Mouse (Mus musculus) hindbrain, postnatal 0 days (tissue): ENCODE measurements around the gene Ccdc61. TPM values are rescaled to one million over a fixed set of nuclear protein-coding genes. Genes with fewer than 3 reads are reported as not detected.

Experiments
- ATAC-seq: fragments of 200-750 bp; cut with Nextera tagmentation; 2 replicates; pipeline ENCODE4 v1.8.0; 2017; ENCODE audit warnings: mild to moderate bottlenecking, moderate TSS enrichment, moderate library complexity
- DNase-seq: peaks from one replicate; pipeline ENCODE4 v3.0.0-alpha.2; 2015; ENCODE audit warnings: low spot score
- H3K27ac ChIP-seq: fragments of 300-500 bp; sonication (generic); 2 replicates; pipeline ENCODE4 v1.5.1; 2014; ENCODE audit warnings: mild to moderate bottlenecking
- H3K27me3 ChIP-seq: fragments of 300-500 bp; sonication (generic); 2 replicates; pipeline ENCODE4 v1.6.1; 2014; ENCODE audit warnings: low read length, mixed read lengths; ENCODE audit not compliant: insufficient read depth
- H3K36me3 ChIP-seq: fragments of 300-500 bp; sonication (generic); 2 replicates; pipeline ENCODE4 v1.6.1; 2014; ENCODE audit warnings: low read length, mixed read lengths; ENCODE audit not compliant: insufficient read depth
- H3K4me1 ChIP-seq: fragments of 300-500 bp; sonication (generic); 2 replicates; pipeline ENCODE4 v1.6.1; 2014; ENCODE audit warnings: antibody characterized with exemption, low read length, mixed read lengths; ENCODE audit not compliant: insufficient read depth
- H3K4me2 ChIP-seq: fragments of 300-500 bp; sonication (generic); 2 replicates; pipeline ENCODE4 v1.6.1; 2014; ENCODE audit warnings: low read depth, mild to moderate bottlenecking, low read length, moderate library complexity, mixed read lengths
- H3K4me3 ChIP-seq: fragments of 300-500 bp; sonication (generic); 2 replicates; pipeline ENCODE4 v1.5.1; 2014; ENCODE audit warnings: low read length
- H3K9ac ChIP-seq: fragments of 300-500 bp; sonication (generic); replicated peaks from 2 replicates; pipeline ENCODE4 v1.6.1; 2014; ENCODE audit warnings: mild to moderate bottlenecking, low read length, moderate library complexity, mixed read lengths
- H3K9me3 ChIP-seq: fragments of 300-500 bp; sonication (generic); 2 replicates; pipeline ENCODE4 v1.6.1; 2016; ENCODE audit warnings: low read length, mixed read lengths
- CTCF ChIP-seq: IDR thresholded peaks from 2 replicates; pipeline ENCODE4 v1.5.1; 2016; ENCODE audit warnings: antibody characterized with exemption, control low read depth, low read depth
- WGBS: fragments of 180-500 bp; shearing (Covaris S2); extraction: QIAGEN DNeasy Blood & Tissue Kit; methylation state at CpG from one replicate; pipeline ENCODE4 v1.1.7; 2014; 5-methylcytosine and 5-hydroxymethylcytosine counted together
- polyA plus RNA-seq: library from polyadenylated mRNA; unstranded; fragments of >200 nt; fragmentation: Nextera tagmentation; extraction: Ambion mirVana; gene quantifications from 2 replicates; pipeline ENCODE4 v1.2.1, GENCODE M21; 2015
- total RNA-seq: library from RNA; depleted of rRNA; stranded (reverse); fragments of >200 nt; gene quantifications from 2 replicates; pipeline ENCODE4 v1.2.3, GENCODE M21; 2014

The Ccdc61 gene
- total and polyA plus RNA-seq, 2 experiments from 2014 or later = 22.0 to 32.9 TPM

DNA sequence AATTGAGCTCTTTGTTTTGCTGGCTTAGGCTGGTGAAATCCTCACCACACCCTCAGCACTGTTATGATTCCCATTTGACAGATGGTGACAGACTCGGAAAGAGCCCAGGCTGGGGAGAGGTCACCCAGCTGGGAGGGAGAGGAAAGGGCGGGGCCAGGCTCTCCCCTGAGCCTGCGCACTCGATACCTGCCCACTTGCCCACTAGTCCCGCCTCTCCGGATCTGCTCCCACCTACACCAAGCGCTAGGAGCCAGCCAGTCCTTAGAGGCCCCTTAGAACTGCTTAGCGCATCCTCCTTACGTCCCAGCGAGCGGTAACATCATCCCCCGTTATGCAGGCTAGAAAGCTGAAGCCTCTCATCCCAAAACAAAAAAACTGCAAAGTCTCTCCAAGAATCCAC is 10.9 kb upstream of the Ccdc61 start:
- Histone ChIP-seq H3K4me3 (peak overlapping the region; percentile 7; the same call in 1 of the 2 replicates), H3K9me3 (no peaks in the 10 kb centered on the region), H3K9ac (no peak overlapping the region), H3K27ac (peak overlapping the region; percentile 59), H3K27me3 (no peaks in the 10 kb centered on the region), H3K36me3 (no peaks in the 10 kb centered on the region), H3K4me2 (peak overlapping the region; percentile 40), H3K4me1 (peaks cover 29% of the 10 kb centered on the region)
- 4% methylated on average over 12 of the region's 12 CpGs for WGBS
- DNase-seq = peak; percentile 70
- peak; percentile 8; the same call in 1 of the 2 replicates for ATAC-seq
- no peak for TF ChIP-seq CTCF

- 36% methylated on average over 3 of the region's 3 CpGs for WGBS
- no peaks in the 10 kb centered on the region for H3K27me3 ChIP-seq
- peak; percentile 57 for DNase-seq
- no peak overlapping the region for H3K4me3 ChIP-seq
- no peaks in the 10 kb centered on the region for H3K36me3 ChIP-seq
- H3K9me3 ChIP-seq = no peaks in the 10 kb centered on the region
- no peak overlapping the region for H3K4me2 ChIP-seq
- H3K9ac ChIP-seq = no peak overlapping the region
- no peak for TF ChIP-seq CTCF
- H3K4me1 ChIP-seq = peaks cover 11% of the 10 kb centered on the region; the same call in 1 of the 2 replicates
- no peak for ATAC-seq
- H3K27ac ChIP-seq = peak overlapping the region; percentile 32; the same call in 1 of the 2 replicates
Measured at GRCm38 (mm10) chr7:18917931-18918330, 7.7 kb upstream of the Ccdc61 start.

GRCm38 (mm10) chr7:18916254-18916653 is 6.0 kb upstream of the Ccdc61 start:
- H3K36me3 ChIP-seq = no peaks in the 10 kb centered on the region
- H3K27ac ChIP-seq = no peak overlapping the region
- H3K9me3 ChIP-seq = no peaks in the 10 kb centered on the region
- 68% methylated on average over 4 of the region's 4 CpGs for WGBS
- no peak overlapping the region for H3K4me3 ChIP-seq
- peak; percentile 11; the same call in 1 of the 2 replicates for TF ChIP-seq CTCF
- ATAC-seq (no peak), DNase-seq (no peak)
- H3K4me1 ChIP-seq = peaks cover 5% of the 10 kb centered on the region; the same call in 1 of the 2 replicates
- no peak overlapping the region for H3K4me2 ChIP-seq
- no peak overlapping the region for H3K9ac ChIP-seq
- H3K27me3 ChIP-seq = no peaks in the 10 kb centered on the region

GRCm38 (mm10) chr7:18909797-18910196 is 418 bp downstream of the Ccdc61 start:
- no peak overlapping the region; the same call in 1 of the 2 replicates for H3K27ac ChIP-seq
- no peak for TF ChIP-seq CTCF
- no peaks in the 10 kb centered on the region for H3K9me3 ChIP-seq
- ATAC-seq (no peak), DNase-seq (no peak)
- no peaks in the 10 kb centered on the region for H3K36me3 ChIP-seq
- 0 out of 2 replicates have a peak, but pooled peaks cover 3% of the 10 kb centered on the region for H3K4me1 ChIP-seq
- H3K9ac ChIP-seq = peak overlapping the region; percentile 45
- 8% methylated on average over 17 of the region's 17 CpGs for WGBS
- H3K4me3 ChIP-seq = peak overlapping the region; percentile 60
- H3K4me2 ChIP-seq = peak overlapping the region; percentile 76
- H3K27me3 ChIP-seq = no peaks in the 10 kb centered on the region

DNA sequence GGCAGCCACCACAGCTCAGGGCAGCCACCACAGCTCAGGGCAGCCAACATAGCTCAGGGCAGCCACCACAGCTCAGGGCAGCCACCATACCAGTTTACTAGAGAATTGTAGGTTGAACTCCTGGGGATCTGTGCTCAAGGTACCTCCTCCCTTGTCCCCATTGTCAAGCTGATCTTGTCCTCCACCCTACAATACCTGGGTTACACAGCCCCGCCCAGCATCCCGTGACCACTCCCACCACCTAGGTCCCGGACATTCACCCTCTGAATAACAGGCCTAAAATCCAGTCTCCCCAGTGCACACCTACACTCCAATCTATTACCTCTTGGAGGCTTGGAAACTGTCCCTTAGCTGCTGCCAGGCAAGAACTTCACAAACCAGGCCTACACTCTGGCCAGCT is 5.2 kb downstream of the Ccdc61 start:
- H3K4me3 ChIP-seq = no peak overlapping the region
- WGBS = 78% methylated on average over 3 of the region's 3 CpGs
- H3K4me2 ChIP-seq = no peak overlapping the region
- no peak overlapping the region for H3K27ac ChIP-seq
- H3K9me3 ChIP-seq = no peaks in the 10 kb centered on the region
- H3K9ac ChIP-seq = no peak overlapping the region
- no peak for TF ChIP-seq CTCF
- H3K36me3 ChIP-seq = no peaks in the 10 kb centered on the region
- DNase-seq (no peak), ATAC-seq (no peak)
- H3K4me1 ChIP-seq = 0 out of 2 replicates have a peak, but pooled peaks cover 3% of the 10 kb centered on the region
- no peaks in the 10 kb centered on the region for H3K27me3 ChIP-seq

DNA sequence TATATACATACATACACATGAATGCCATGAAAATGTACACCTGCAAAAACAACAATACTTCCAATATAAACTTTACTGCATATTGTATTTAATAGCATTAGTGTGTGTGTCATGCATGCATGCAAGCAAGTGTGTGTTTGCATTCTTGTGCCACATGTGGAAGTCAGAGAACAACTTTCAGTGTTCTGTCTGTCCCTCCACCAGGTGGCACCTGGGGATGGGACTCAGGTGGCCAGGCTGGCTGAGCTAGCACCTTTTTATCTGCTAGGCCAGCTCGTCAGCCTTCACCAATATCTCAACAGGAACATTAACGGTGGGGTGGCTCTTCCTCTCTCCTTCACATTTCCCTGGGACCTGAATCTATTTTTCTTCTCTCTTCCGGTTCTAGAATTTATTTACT is 7.7 kb downstream of the Ccdc61 start:
- Histone ChIP-seq H3K27me3 (no peaks in the 10 kb centered on the region), H3K9me3 (no peaks in the 10 kb centered on the region), H3K4me1 (no peaks in the 10 kb centered on the region), H3K9ac (no peak overlapping the region), H3K4me2 (no peak overlapping the region), H3K4me3 (no peak overlapping the region), H3K27ac (no peak overlapping the region), H3K36me3 (no peaks in the 10 kb centered on the region)
- 69% methylated on average over 3 of the region's 3 CpGs for WGBS
- peak; percentile 50 for TF ChIP-seq CTCF
- DNase-seq (peak; percentile 19), ATAC-seq (no peak)

GRCm38 (mm10) chr7:18900513-18900912 is 9.7 kb downstream of the Ccdc61 start:
- no peak for TF ChIP-seq CTCF
- no peaks in the 10 kb centered on the region for H3K9me3 ChIP-seq
- DNase-seq (no peak), ATAC-seq (no peak)
- no peak overlapping the region for H3K27ac ChIP-seq
- no peaks in the 10 kb centered on the region for H3K27me3 ChIP-seq
- WGBS = 88% methylated on average over 2 of the region's 2 CpGs
- H3K36me3 ChIP-seq = no peaks in the 10 kb centered on the region
- no peak overlapping the region for H3K4me3 ChIP-seq
- no peaks in the 10 kb centered on the region for H3K4me1 ChIP-seq
- H3K4me2 ChIP-seq = no peak overlapping the region
- H3K9ac ChIP-seq = no peak overlapping the region
